Mouse (Mus musculus) ES-Bruce4 (cell line): ENCODE data around the gene Klf15. TPM values are rescaled to one million over a fixed set of nuclear protein-coding genes. Genes with fewer than 3 reads are reported as not detected.

Experiments
- H3K27ac ChIP-seq: 2 replicates; pipeline ENCODE4 v1.5.1; 2012; ENCODE audit warnings: low read length, inconsistent platforms; ENCODE audit not compliant: insufficient read depth
- H3K27me3 ChIP-seq: 2 replicates; pipeline ENCODE4 v1.6.1; 2012; ENCODE audit warnings: mild to moderate bottlenecking, low read length, inconsistent platforms; ENCODE audit not compliant: control insufficient read depth, poor library complexity, insufficient read depth, severe bottlenecking
- H3K36me3 ChIP-seq: 2 replicates; pipeline ENCODE4 v1.6.1; 2012; ENCODE audit warnings: inconsistent platforms, mild to moderate bottlenecking, low read length, moderate library complexity; ENCODE audit not compliant: control insufficient read depth, poor library complexity, insufficient read depth, severe bottlenecking
- H3K4me1 ChIP-seq: one replicate; pipeline ENCODE4 v1.8.1; 2011; ENCODE audit warnings: low read length; ENCODE audit not compliant: control insufficient read depth, insufficient read depth
- H3K4me3 ChIP-seq: 2 replicates; pipeline ENCODE4 v1.5.1; 2011; ENCODE audit warnings: low read depth, mild to moderate bottlenecking, low read length
- H3K9ac ChIP-seq: 2 replicates; pipeline ENCODE4 v1.6.1; 2012; ENCODE audit warnings: low read depth, mild to moderate bottlenecking, inconsistent platforms; ENCODE audit not compliant: poor library complexity, severe bottlenecking
- H3K9me3 ChIP-seq: replicated peaks from 2 replicates; pipeline ENCODE4 v1.6.1; 2012; ENCODE audit warnings: mild to moderate bottlenecking, low read length, inconsistent platforms; ENCODE audit not compliant: control insufficient read depth, poor library complexity, insufficient read depth, severe bottlenecking
- CTCF ChIP-seq: IDR thresholded peaks from one replicate; pipeline ENCODE4 v1.8.1; 2011; ENCODE audit warnings: low read depth, low read length
- EP300 ChIP-seq: IDR thresholded peaks from 2 replicates; pipeline ENCODE4 v1.6.1; 2011; ENCODE audit warnings: low read depth, low read length; ENCODE audit not compliant: insufficient read depth
- POLR2A ChIP-seq: IDR thresholded peaks from one replicate; pipeline ENCODE4 v1.8.1; 2011; ENCODE audit warnings: low read length; ENCODE audit not compliant: insufficient read depth
- polyA plus RNA-seq: library from polyadenylated mRNA; stranded (reverse); fragments of >200 nt; gene quantifications from 2 replicates; pipeline ENCODE4 v1.2.4, GENCODE M21; 2011; ENCODE audit warnings: low read depth; ENCODE audit not compliant: missing spikeins, insufficient read depth, insufficient read length

Gene Klf15
- polyA plus RNA-seq, 1 experiment, result 7.4 TPM

GRCm38 (mm10) chr6:90490976-90491375 lies 28.6 kb downstream of the Klf15 start:
- peaks cover 2% of the 10 kb centered on the region for H3K4me1 ChIP-seq
- no peak overlapping the region for H3K27ac ChIP-seq
- TF ChIP-seq CTCF, result no peak
- H3K9ac ChIP-seq, result no peak overlapping the region
- H3K27me3 ChIP-seq, result no peaks in the 10 kb centered on the region
- no peak overlapping the region for H3K4me3 ChIP-seq
- H3K9me3 ChIP-seq, result no peaks in the 10 kb centered on the region
- H3K36me3 ChIP-seq, result no peaks in the 10 kb centered on the region

GRCm38 (mm10) chr6:90491956-90492744 lies 29.8 kb downstream of the Klf15 start:
- no peak for TF ChIP-seq POLR2A
- no peak for TF ChIP-seq CTCF
- TF ChIP-seq EP300, result no peak
- H3K9me3 ChIP-seq, result no peaks in the 10 kb centered on the region
- no peaks in the 10 kb centered on the region for H3K36me3 ChIP-seq
- H3K4me3 ChIP-seq, result no peak overlapping the region
- no peak overlapping the region for H3K9ac ChIP-seq
- H3K4me1 ChIP-seq, result no peaks in the 10 kb centered on the region
- H3K27me3 ChIP-seq, result no peaks in the 10 kb centered on the region
- H3K27ac ChIP-seq, result no peak overlapping the region

- Histone ChIP-seq H3K9ac (no peak overlapping the region), H3K27me3 (no peaks in the 10 kb centered on the region), H3K4me1 (no peaks in the 10 kb centered on the region), H3K9me3 (no peaks in the 10 kb centered on the region), H3K36me3 (no peaks in the 10 kb centered on the region), H3K4me3 (no peak overlapping the region), H3K27ac (no peak overlapping the region)
- TF ChIP-seq CTCF, result no peak
- TF ChIP-seq EP300, result no peak
- no peak for TF ChIP-seq POLR2A
Measured at GRCm38 (mm10) chr6:90494155-90494554, 31.8 kb downstream of the Klf15 start.

GRCm38 (mm10) chr6:90494566-90494965 lies 32.2 kb downstream of the Klf15 start:
- TF ChIP-seq CTCF (no peak), POLR2A (no peak), EP300 (no peak)
- no peaks in the 10 kb centered on the region for H3K4me1 ChIP-seq
- no peaks in the 10 kb centered on the region for H3K27me3 ChIP-seq
- no peak overlapping the region for H3K4me3 ChIP-seq
- H3K9ac ChIP-seq, result no peak overlapping the region
- no peaks in the 10 kb centered on the region for H3K9me3 ChIP-seq
- H3K27ac ChIP-seq, result no peak overlapping the region
- H3K36me3 ChIP-seq, result no peaks in the 10 kb centered on the region

- no peak overlapping the region for H3K4me3 ChIP-seq
- H3K9me3 ChIP-seq, result no peaks in the 10 kb centered on the region
- no peaks in the 10 kb centered on the region for H3K36me3 ChIP-seq
- no peak for TF ChIP-seq CTCF
- TF ChIP-seq EP300, result no peak
- H3K27ac ChIP-seq, result no peak overlapping the region
- no peak overlapping the region for H3K9ac ChIP-seq
- H3K4me1 ChIP-seq, result no peaks in the 10 kb centered on the region
- H3K27me3 ChIP-seq, result no peaks in the 10 kb centered on the region
Measured at GRCm38 (mm10) chr6:90495282-90495912, 33.0 kb downstream of the Klf15 start.

- H3K4me1 ChIP-seq, result no peaks in the 10 kb centered on the region
- TF ChIP-seq POLR2A (no peak), CTCF (no peak), EP300 (no peak)
- H3K27me3 ChIP-seq, result no peaks in the 10 kb centered on the region
Measured at GRCm38 (mm10) chr6:90496217-90496616, 33.8 kb downstream of the Klf15 start.

More at GRCm38 (mm10) chr6:90496217-90496616, 33.8 kb downstream of the Klf15 start:
- Histone ChIP-seq H3K27ac (no peak overlapping the region), H3K9me3 (no peaks in the 10 kb centered on the region), H3K4me3 (no peak overlapping the region), H3K36me3 (no peaks in the 10 kb centered on the region), H3K9ac (no peak overlapping the region)
